Mouse (Mus musculus) cerebellum, postnatal 25 days (tissue): ENCODE measurements around the gene Nudc.

Source experiments
- DNase-seq, 2 experiments: peaks; one replicate each; pipeline ENCODE4 v3.0.0; 2021; ENCODE audit warnings: mixed read lengths in 2 of 2

The Nudc gene

GRCm38 (mm10) chr4:133545272-133546231 lies at the start of gene Nudc:
Gene Nudc (minus strand): TSS chr4:133545996.
- peak; percentile 96 to 97 for DNase-seq

DNA sequence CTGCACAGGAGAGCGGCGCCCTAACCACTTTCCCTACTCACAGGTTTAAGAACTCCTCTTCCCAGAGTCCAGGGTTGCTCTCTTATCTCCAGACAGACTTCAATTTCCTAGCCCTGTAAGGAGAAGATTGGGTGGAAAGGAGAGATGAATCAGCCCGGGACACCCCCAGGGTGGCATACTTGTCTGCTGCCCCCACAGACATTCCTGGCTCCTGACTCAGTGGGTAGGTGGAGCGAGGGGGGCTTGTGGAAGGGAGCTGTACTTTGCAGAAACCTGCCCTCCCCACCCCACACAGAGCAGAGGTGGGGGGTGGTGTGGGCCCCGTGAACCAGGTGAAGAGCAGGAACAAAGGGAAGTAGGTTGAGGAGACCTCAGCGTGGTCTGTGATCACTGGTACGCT lies 49.7 kb upstream of the Nudc start:
- no peak for DNase-seq

- DNase-seq, result peak; percentile 80 to 81
These were observed 46.8 kb upstream of the Nudc start for GRCm38 (mm10) chr4:133592570-133592969.

DNA sequence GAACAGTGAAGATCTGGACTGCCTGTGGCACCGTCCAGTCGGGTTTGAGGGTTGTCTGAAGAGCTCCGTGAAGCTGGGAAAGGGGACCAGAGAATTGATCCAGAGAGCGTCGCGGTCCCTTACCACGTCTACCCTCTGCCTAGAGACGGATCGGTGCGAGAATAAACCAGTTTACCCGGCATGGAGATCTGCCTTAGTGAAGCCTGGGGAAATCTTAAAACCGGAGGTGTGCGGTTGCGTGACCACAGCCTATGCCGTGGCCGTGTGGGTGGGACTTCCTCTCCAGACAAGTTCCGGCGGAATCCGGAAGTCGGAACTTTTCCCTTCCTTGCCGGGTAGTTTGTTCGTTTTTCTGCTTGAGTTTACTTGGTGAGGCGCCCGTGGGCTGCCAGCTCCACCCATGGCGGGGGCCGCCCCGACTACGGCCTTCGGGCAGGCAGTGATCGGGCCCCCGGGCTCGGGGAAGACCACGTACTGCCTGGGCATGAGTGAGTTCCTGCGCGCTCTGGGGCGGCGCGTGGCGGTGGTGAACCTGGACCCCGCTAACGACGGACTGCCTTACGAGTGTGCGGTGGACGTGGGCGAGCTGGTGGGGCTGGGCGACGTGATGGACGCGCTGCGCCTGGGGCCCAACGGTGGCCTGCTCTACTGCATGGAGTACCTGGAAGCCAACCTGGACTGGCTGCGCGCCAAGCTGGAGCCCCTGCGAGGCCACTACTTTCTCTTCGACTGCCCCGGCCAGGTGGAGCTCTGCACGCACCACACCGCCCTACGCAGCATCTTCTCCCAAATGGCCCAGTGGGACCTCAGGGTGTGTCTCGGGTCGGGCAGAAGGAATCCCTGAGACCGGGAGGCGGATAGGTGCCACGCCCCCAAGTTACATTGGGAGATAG lies 38.5 kb upstream of the Nudc start, which contains the start of gene Gpn2:
TSS of gene Gpn2 (plus strand) at position 304 of the 893 bp plus-strand sequence.
- peak; percentile 77 to 87 for DNase-seq

DNA sequence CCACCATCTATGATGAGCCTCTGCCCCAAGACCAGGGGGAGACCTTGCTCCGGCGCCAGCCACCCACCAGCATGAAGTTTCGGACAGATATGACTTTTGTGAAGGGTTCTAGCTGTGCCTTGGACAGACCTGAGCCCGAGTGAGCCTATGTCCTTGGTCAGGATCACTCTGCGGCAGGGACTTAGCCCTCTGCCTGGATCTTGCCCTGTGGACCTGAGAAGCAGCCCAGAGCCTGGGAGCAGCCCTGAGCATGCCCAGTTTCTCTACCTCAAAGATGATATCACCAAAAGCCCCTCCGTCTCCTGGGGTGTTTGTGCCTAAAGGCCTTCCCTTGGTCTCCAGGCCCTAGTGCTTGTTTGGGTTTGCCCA lies 37.9 kb upstream of the Nudc start:
- DNase-seq, result no peak

GRCm38 (mm10) chr4:133577983-133578382 lies 32.2 kb upstream of the Nudc start:
- no peak for DNase-seq

- DNase-seq, result no peak
These were observed 29.0 kb upstream of the Nudc start for GRCm38 (mm10) chr4:133574843-133575202.

- DNase-seq, result peak; percentile 92 to 95
These were observed 28.5 kb upstream of the Nudc start, which contains the start of gene Gpatch3 for GRCm38 (mm10) chr4:133574070-133574842. Gene Gpatch3 (plus strand): TSS chr4:133574745.

DNA sequence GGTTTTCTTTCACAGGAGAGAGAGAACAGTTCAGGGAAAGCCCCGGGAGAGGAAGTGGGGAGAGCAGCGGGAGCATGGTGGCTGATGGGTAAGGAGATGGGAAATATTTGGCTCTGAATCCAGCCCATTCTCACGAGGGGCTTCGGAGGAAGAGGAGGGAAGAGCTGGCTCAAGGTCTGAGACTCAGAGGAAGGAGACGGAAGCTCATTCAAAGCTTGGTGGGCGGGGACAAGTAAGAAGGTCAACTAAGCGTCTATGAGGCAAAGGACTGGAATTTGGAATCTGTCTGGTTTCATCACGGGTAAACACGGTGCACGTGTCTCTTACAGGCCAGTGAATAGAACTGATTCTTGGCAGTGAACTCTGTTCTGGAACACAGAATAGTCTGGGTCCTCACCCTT lies 24.3 kb upstream of the Nudc start:
- DNase-seq, result no peak

- no peak for DNase-seq
These were observed 23.7 kb upstream of the Nudc start for GRCm38 (mm10) chr4:133569291-133570065.

DNA sequence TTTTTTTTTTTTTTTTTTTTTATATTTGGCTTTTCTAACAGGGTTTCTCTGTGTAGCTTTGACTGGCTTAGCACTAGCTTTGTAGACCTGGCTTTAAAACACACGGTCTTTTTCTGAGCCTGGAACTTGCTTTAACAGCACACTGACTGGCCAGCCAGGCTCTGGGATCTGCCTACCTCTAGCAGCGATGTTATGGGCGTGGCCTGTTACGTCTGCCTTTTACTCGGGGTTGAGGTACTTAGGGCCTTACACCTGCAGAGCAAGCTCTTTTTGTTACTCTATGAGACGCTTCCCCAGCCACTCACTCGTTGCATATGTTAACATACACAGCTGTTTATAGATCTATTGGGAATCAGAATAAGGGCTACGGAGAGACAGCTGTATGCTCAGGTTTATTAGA lies 21.5 kb upstream of the Nudc start:
- DNase-seq, result no peak

DNA sequence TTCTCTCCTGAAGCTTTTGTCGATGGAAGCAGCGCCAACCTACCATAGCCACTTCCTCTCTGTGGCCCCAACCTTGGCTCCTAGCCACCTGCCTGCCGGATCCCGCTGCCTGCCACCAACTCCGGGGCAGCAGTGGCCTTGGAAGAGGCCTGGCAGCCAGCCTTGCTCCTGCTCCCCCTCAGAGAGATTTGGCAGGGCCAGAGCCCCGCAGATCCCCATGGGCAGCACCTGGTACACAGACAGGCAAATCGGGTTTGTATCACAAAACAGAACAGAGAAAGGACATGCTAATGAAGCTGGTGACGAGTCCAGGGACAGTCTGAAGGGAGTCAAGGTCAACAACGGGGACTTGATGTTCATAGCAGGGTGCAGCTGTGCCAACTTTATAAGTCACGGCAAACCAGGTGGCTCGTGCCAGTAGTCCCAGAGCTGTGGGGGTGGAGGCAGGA lies 17.4 kb upstream of the Nudc start:
- peak; percentile 90 to 92 for DNase-seq

DNA sequence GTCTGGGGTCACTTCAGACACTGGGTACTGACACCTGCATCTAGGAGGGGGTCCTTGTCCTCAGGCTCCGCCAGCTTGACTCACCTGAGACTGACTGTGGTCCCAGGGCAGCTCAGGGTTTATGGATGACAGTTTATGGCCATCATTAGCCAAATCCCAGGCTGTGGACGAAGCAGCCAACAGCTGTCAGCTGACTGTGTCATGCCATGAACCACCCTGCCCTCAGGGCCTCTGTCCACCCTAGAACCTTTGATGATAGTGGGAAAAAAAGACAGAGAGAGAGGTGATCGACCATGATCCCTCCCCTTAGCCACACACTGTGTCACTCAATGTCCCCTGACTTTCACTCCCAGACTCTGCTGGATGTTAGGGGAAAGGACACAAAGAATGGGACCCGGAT lies 15.8 kb upstream of the Nudc start:
- DNase-seq, result no peak

GRCm38 (mm10) chr4:133559846-133560245 lies 14.1 kb upstream of the Nudc start:
- no peak for DNase-seq

GRCm38 (mm10) chr4:133557041-133557717 lies 11.4 kb upstream of the Nudc start:
- DNase-seq, result no peak

- peak; percentile 42 to 61 for DNase-seq
These were observed 7.9 kb upstream of the Nudc start for GRCm38 (mm10) chr4:133553448-133554330.

GRCm38 (mm10) chr4:133552768-133553447 lies 7.1 kb upstream of the Nudc start, which contains the start of gene Nr0b2:
Gene Nr0b2 (plus strand): TSS chr4:133553376.
- peak; percentile 23 to 34 for DNase-seq

- DNase-seq, result no peak
These were observed 6.2 kb upstream of the Nudc start for GRCm38 (mm10) chr4:133552029-133552428.

DNA sequence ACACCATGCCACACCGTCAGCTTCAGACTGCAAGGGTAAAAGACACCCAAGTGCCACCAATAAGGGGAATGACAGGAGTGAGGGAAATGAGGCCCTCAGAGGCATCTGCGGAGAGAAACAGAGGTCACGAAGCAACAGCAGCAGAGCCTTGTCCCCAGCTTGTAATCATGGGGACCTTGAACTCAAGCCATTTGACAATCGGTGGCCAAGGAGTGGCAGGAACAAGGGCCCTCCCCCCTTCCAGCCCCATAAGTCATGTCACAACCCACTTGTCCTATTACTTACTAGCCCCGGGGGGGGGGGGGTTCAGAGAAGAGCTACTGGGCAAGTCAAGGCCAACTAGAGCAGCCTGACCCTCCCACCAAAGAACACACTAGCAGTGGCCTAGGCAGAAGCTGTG lies 9.1 kb downstream of the Nudc start:
- no peak for DNase-seq
